Mouse (Mus musculus): Measurements from ENCODE around the gene Eef1akmt4. TPM values are rescaled to one million over a fixed set of nuclear protein-coding genes. Genes with fewer than 3 reads are reported as not detected.
"Not testable (repeated sequence)": the region's sequence is repeated elsewhere in the genome, so short reads cannot be mapped to it uniquely, and the experiment has no call there.

The Eef1akmt4 gene
- total RNA-seq, 2 experiments from 2014 or later = 3.4 to 3.9 TPM

GRCm38 (mm10) chr16:20621991-20622685 is 10.7 kb downstream of the Eef1akmt4 start:
- DNase-seq = peak; percentile 74
- intact Hi-C loops (cut with DNase I) = no loop called here

- no peak for DNase-seq
- intact Hi-C loops (cut with DNase I) = no loop called here
Observed at GRCm38 (mm10) chr16:20623211-20623610, 11.8 kb downstream of the Eef1akmt4 start.

DNA sequence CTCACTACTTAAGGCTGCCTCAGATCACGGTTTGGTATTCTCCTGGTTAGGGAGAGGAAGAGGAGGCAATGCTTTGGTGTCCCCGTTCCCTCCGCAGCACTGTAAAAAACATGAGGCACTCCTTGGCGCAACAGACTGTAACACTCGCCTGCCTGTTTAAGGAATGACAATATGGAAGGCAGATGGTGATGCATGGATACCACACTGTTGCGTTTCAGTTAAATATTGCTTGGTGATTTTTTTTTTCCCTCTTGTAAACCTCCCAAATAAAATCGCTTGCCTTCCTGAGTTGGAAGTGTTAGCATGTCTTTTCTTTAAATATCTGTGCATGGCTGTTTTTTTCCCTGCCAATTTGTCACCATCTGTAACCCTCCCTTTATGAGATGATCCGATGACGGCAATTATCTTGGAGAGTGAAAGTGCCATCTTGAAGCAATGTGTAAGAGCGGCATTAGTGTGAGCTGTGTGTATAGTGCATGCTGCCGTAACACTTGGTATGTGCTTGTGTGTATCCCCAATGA is 17.5 kb downstream of the Eef1akmt4 start:
- no peak for DNase-seq
- intact Hi-C loops (cut with DNase I) = no loop called here

GRCm38 (mm10) chr16:20629731-20630634 is 18.6 kb downstream of the Eef1akmt4 start, which contains the start of gene Ece2:
Ece2 (plus strand) TSS chr16:20629828.
- peak; percentile 56 for DNase-seq
- intact Hi-C loops (cut with DNase I) = no loop called here

GRCm38 (mm10) chr16:20637410-20637809 is 26.0 kb downstream of the Eef1akmt4 start:
- DNase-seq = no peak
- intact Hi-C loops (cut with DNase I) = loop anchor here (5.0 kb wide), 1 partner anchor 130 kb away; no protein-coding TSS in a partner anchor

DNA sequence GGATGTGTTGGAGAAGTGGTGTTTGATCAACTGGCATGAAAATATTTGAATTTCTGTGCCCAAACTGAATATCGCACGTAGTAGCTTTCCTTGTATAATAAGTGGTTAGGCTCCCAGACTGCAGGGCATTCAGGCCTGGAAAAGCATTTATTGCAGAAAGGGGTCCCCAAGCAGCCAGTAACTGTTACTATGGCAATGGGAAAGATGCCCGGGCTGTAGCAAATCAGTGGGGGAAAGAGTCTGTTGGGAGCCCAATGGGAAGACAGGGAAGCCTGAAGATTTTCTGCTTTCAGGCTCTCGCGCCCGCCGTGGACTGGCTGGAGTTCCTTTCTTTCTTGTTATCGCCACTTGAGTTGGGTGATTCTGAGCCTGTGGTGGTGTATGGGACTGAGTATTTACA is 27.0 kb downstream of the Eef1akmt4 start:
- peak; percentile 65 for DNase-seq
- intact Hi-C loops (cut with DNase I) = loop anchor here (5.0 kb wide), 1 partner anchor 131 kb away; no protein-coding TSS in a partner anchor

DNA sequence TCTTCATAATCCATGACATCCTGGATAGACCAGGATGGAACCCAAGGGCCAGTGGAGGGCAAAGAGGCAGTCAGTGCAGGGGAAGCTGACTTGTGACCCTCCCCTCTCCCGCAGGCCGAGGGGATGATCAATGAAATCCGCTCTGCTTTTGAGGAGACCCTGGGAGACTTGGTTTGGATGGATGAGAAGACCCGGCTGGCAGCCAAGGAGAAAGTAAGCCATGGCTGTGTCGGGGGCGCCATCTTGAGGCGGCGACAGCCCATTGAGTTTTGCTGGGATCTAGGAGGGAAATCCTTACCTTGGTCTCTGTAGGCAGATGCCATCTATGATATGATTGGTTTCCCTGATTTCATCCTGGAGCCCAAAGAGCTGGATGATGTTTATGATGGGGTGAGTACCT is 30.8 kb downstream of the Eef1akmt4 start:
- intact Hi-C loops (cut with DNase I) = loop anchor here (10.0 kb wide), 1 partner anchor 107 kb away; the partner anchor contains the start of gene Ap2m1
- peak; percentile 89 for DNase-seq

GRCm38 (mm10) chr16:20643911-20644310 is 32.5 kb downstream of the Eef1akmt4 start:
- no peak for DNase-seq
- intact Hi-C loops (cut with DNase I) = loop anchor here (10.0 kb wide), 1 partner anchor 109 kb away; the partner anchor contains the start of gene Ap2m1

- intact Hi-C loops (cut with DNase I) = no loop called here
- DNase-seq = peak; percentile 98
Observed at GRCm38 (mm10) chr16:20651076-20651946, 39.9 kb downstream of the Eef1akmt4 start, which contains the start of gene Psmd2. Psmd2 (plus strand) TSS chr16:20651652.

DNA sequence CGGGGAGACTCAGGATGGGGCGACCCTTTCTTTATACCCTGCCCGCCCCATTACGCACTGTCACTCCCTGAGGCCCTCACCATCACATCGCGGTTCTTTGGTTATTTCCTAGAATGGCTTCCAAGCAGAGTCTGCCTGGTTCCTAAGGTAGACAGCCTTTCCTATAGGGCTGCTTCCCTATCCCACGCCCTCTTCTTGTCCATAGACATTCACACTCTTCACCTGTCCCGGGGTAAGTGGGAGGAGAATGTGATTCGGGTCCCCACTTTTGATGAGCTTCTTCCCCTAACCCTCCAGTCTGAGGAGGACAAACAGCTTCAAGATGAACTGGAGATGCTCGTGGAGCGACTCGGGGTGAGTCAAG is 40.5 kb downstream of the Eef1akmt4 start:
- intact Hi-C loops (cut with DNase I) = no loop called here
- DNase-seq = no peak

DNA sequence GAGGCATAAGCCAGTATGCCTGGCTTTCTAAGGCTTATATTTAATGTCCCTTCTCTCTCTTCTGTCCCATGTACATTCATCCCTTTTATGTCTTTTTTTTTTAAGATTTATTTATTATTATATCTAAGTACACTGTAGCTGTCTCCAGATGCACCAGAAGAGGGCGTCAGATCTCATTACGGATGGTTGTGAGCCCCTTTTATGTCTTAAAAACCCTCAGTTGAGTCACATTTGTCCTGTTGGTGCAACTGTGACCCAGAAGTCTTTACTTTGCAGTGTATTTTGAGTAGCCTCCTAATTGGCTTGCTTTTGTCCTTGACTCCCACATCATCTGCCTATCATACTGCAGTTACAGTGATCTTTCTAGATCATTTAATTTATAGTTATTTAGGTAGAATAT is 41.9 kb downstream of the Eef1akmt4 start:
- intact Hi-C loops (cut with DNase I) = no loop called here
- DNase-seq = no peak

- intact Hi-C loops (cut with DNase I) = no loop called here
- no peak for DNase-seq
Observed at GRCm38 (mm10) chr16:20657661-20658060, 46.3 kb downstream of the Eef1akmt4 start.

- DNase-seq; intact Hi-C loops (cut with DNase I): not testable (repeated sequence)
Observed at GRCm38 (mm10) chr16:20668013-20668412, 56.6 kb downstream of the Eef1akmt4 start, which contains the start of gene Eif4g1. Eif4g1 (plus strand) TSS chr16:20668313.

Small RNA genes within 50 kb of the gene (microRNA-seq; reads per million reads assigned to microRNA genes)
- 199 reads per million, percentile 58 among the genes with 10 or more reads in this experiment for gene Mir1224

Other genes starting within 250 kb of the Eef1akmt4 start
- 100 to 1,000 TPM; 200 to 212 TPM for gene Abcc5, start 185.2 kb upstream of the Eef1akmt4 start, total RNA-seq (2021)
- 10 to 100 TPM; 66.8 to 67.8 TPM for gene Eif2b5, start 112.8 kb upstream of the Eef1akmt4 start, total RNA-seq (2021)
- 100 to 1,000 TPM; 103 to 108 TPM for gene Dvl3, start 94.6 kb upstream of the Eef1akmt4 start, total RNA-seq (2021)
- 100 to 1,000 TPM; 865 to 870 TPM for gene Ap2m1, start 76.1 kb upstream of the Eef1akmt4 start, total RNA-seq (2021)
- 10 to 100 TPM; 74.7 to 94.0 TPM for gene Abcf3, start 63.0 kb upstream of the Eef1akmt4 start, total RNA-seq (2021)
- gene Vwa5b2, start 22.1 kb upstream of the Eef1akmt4 start, total RNA-seq (2021) = 10 to 100 TPM; 47.6 to 59.3 TPM
- not detected for gene Gm49333, start within 50 bp of the Eef1akmt4 start, total RNA-seq (2021)
- 10 to 100 TPM; 10.9 to 13.9 TPM for gene Alg3, start 142 bp downstream of the Eef1akmt4 start, total RNA-seq (2021)
- 100 to 1,000 TPM; 197 to 204 TPM for gene Camk2n2, start 9.7 kb downstream of the Eef1akmt4 start, total RNA-seq (2021)
- gene Ece2, start 18.2 kb downstream of the Eef1akmt4 start, total RNA-seq (2021) = 10 to 100 TPM; 28.6 to 33.0 TPM
- gene Psmd2, start 40.1 kb downstream of the Eef1akmt4 start, total RNA-seq (2021) = 100 to 1,000 TPM; 262 to 273 TPM
- gene Eif4g1, start 56.7 kb downstream of the Eef1akmt4 start, total RNA-seq (2021) = 100 to 1,000 TPM; 362 to 378 TPM
- gene Fam131a, start 81.6 kb downstream of the Eef1akmt4 start, total RNA-seq (2021) = 100 to 1,000 TPM; 101 to 115 TPM
- gene Polr2h, start 106.1 kb downstream of the Eef1akmt4 start, total RNA-seq (2021) = 10 to 100 TPM; 30.5 to 32.0 TPM
- gene Clcn2, start 106.2 kb downstream of the Eef1akmt4 start, total RNA-seq (2021) = 10 to 100 TPM; 38.8 to 40.3 TPM
- 10 to 100 TPM; 15.4 to 18.6 TPM for gene Chrd, start 121.5 kb downstream of the Eef1akmt4 start, total RNA-seq (2021)
- 1 to 10 TPM; 1.2 to 2.3 TPM for gene Thpo, start 122.9 kb downstream of the Eef1akmt4 start, total RNA-seq (2021)